Mouse (Mus musculus) hindbrain, embryonic 11.5 days (tissue): ENCODE data around the gene Greb1. TPM values are rescaled to one million over a fixed set of nuclear protein-coding genes. Genes with fewer than 3 reads are reported as not detected.
"Not testable (repeated sequence)": the region's sequence is repeated elsewhere in the genome, so short reads cannot be mapped to it uniquely, and the experiment has no call there.

Experiments
- ATAC-seq: fragments of 200-750 bp; cut with Nextera tagmentation; 2 replicates; pipeline ENCODE4 v1.8.0; 2017; ENCODE audit warnings: mild to moderate bottlenecking, moderate TSS enrichment, moderate library complexity; ENCODE audit not compliant: low FRiP score
- DNase-seq: peaks from one replicate; pipeline ENCODE4 v3.0.0-alpha.2; 2015; ENCODE audit warnings: low spot score
- H3K27ac ChIP-seq: fragments of 300-500 bp; sonication (generic); 2 replicates; pipeline ENCODE4 v1.5.1; 2014; ENCODE audit warnings: mild to moderate bottlenecking, low read depth, low read length
- H3K27me3 ChIP-seq: fragments of 300-500 bp; sonication (generic); 2 replicates; pipeline ENCODE4 v1.6.1; 2014; ENCODE audit warnings: mild to moderate bottlenecking, low read length, moderate library complexity, mixed read lengths; ENCODE audit not compliant: control insufficient read depth, insufficient read depth
- H3K36me3 ChIP-seq: fragments of 300-500 bp; sonication (generic); 2 replicates; pipeline ENCODE4 v1.6.1; 2014; ENCODE audit warnings: mild to moderate bottlenecking, low read length, moderate library complexity, mixed read lengths; ENCODE audit not compliant: control insufficient read depth, insufficient read depth
- H3K4me1 ChIP-seq: fragments of 300-500 bp; sonication (generic); replicated peaks from 2 replicates; pipeline ENCODE4 v1.6.1; 2014; ENCODE audit warnings: low read length, mixed read lengths; ENCODE audit not compliant: control insufficient read depth, insufficient read depth
- H3K4me2 ChIP-seq: fragments of 300-500 bp; sonication (generic); replicated peaks from 2 replicates; pipeline ENCODE4 v1.6.1; 2014; ENCODE audit warnings: mild to moderate bottlenecking, low read depth, low read length
- H3K4me3 ChIP-seq: fragments of 300-500 bp; sonication (generic); 2 replicates; pipeline ENCODE4 v1.5.1; 2014; ENCODE audit warnings: low read depth, low read length
- H3K9ac ChIP-seq: fragments of 300-500 bp; sonication (generic); 2 replicates; pipeline ENCODE4 v1.6.1; 2014; ENCODE audit warnings: low read depth, low read length
- H3K9me3 ChIP-seq: fragments of 300-500 bp; sonication (generic); 2 replicates; pipeline ENCODE4 v1.6.1; 2016; ENCODE audit warnings: low read length; ENCODE audit not compliant: control insufficient read depth
- WGBS: fragments of 180-500 bp; shearing (Covaris S2); extraction: QIAGEN DNeasy Blood & Tissue Kit; methylation state at CpG from one replicate; pipeline ENCODE4 v1.1.7; 2014; 5-methylcytosine and 5-hydroxymethylcytosine counted together
- polyA plus RNA-seq: library from polyadenylated mRNA; unstranded; fragments of >200 nt; fragmentation: Nextera tagmentation; extraction: Ambion mirVana; gene quantifications from 2 replicates; pipeline ENCODE4 v1.2.1, GENCODE M21; 2014

The Greb1 gene
- polyA plus RNA-seq, 1 experiment from 2014 or later: 11.2 TPM

DNA sequence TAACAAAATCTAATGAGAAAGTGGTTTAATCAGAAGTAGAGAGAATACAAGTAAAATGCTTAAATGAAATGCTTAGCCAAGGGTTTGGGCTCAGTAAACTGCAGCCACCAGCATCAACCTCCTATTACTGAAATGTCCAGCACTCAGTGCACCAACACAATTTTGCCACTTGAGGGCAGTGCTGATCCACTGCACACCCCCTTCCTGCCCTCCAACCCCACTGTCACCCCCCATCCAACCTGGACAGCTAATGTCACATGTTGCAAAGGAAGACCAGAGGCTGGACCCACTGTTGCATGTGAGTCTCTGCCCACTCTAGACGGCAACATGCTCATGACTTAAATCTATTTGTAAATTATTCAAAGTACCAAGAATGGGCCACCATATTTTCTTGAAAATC, 83.0 kb downstream of the Greb1 start:
- 0 out of 2 replicates have a peak, but pooled peaks cover 2% of the 10 kb centered on the region for H3K36me3 ChIP-seq
- no peaks in the 10 kb centered on the region for H3K9me3 ChIP-seq
- no peak overlapping the region for H3K9ac ChIP-seq
- no peaks in the 10 kb centered on the region for H3K27me3 ChIP-seq
- no peak overlapping the region for H3K4me3 ChIP-seq
- H3K4me2 ChIP-seq: no peak overlapping the region
- WGBS: 67% methylated on average over 1 of the region's 1 CpGs
- no peak overlapping the region for H3K27ac ChIP-seq
- ATAC-seq (peak; percentile 33; the same call in 1 of the 2 replicates), DNase-seq (peak; percentile 73)
- H3K4me1 ChIP-seq: no peaks in the 10 kb centered on the region

- Histone ChIP-seq H3K27me3 (no peaks in the 10 kb centered on the region), H3K36me3 (peaks cover 6% of the 10 kb centered on the region; the same call in 1 of the 2 replicates), H3K9ac (no peak overlapping the region), H3K4me2 (no peak overlapping the region), H3K4me1 (no peaks in the 10 kb centered on the region), H3K4me3 (no peak overlapping the region), H3K9me3 (no peaks in the 10 kb centered on the region), H3K27ac (no peak overlapping the region)
- WGBS: 94% methylated on average over 10 of the region's 10 CpGs
- DNase-seq (no peak), ATAC-seq (no peak)
Observed at GRCm38 (mm10) chr12:16714616-16715015, 86.1 kb downstream of the Greb1 start.

- H3K4me1 ChIP-seq: no peaks in the 10 kb centered on the region
- ATAC-seq (no peak), DNase-seq (no peak)
- WGBS: 91% methylated on average over 1 of the region's 1 CpGs
- no peaks in the 10 kb centered on the region for H3K27me3 ChIP-seq
- H3K9me3 ChIP-seq: no peaks in the 10 kb centered on the region
- peaks cover 7% of the 10 kb centered on the region; the same call in 1 of the 2 replicates for H3K36me3 ChIP-seq
- no peak overlapping the region for H3K4me3 ChIP-seq
- no peak overlapping the region for H3K27ac ChIP-seq
- no peak overlapping the region for H3K9ac ChIP-seq
- H3K4me2 ChIP-seq: no peak overlapping the region
Observed at GRCm38 (mm10) chr12:16698691-16699090, 102.0 kb downstream of the Greb1 start.

DNA sequence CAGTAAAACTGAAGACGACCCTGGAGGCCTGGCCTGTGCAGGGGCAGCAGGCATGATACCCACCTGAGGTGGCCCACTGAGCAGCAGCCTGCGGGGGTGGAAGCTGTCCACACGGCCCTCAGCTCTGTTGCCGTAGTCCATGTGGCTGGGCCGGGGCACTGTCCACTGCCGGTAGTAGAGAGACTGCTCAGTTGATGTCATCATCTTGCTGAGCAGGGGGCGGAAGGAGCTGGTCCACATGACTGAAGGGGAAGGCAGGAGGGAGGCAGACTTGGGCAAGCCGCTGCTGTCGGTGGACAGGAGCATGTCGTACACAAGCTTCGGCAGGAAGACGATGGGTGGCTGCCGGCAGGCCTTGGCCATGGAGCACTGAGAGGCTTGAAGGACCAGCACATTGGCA, 104.5 kb downstream of the Greb1 start:
- DNase-seq (no peak), ATAC-seq (no peak)
- H3K36me3 ChIP-seq: 0 out of 2 replicates have a peak, but pooled peaks cover 4% of the 10 kb centered on the region
- H3K27me3 ChIP-seq: no peaks in the 10 kb centered on the region
- no peaks in the 10 kb centered on the region for H3K9me3 ChIP-seq
- H3K4me3 ChIP-seq: no peak overlapping the region
- no peak overlapping the region for H3K4me2 ChIP-seq
- H3K9ac ChIP-seq: no peak overlapping the region
- no peaks in the 10 kb centered on the region for H3K4me1 ChIP-seq
- WGBS: 90% methylated on average over 13 of the region's 13 CpGs
- no peak overlapping the region for H3K27ac ChIP-seq

GRCm38 (mm10) chr12:16695252-16695651, 105.4 kb downstream of the Greb1 start:
- not testable (repeated sequence) for H3K36me3 ChIP-seq, H3K9me3 ChIP-seq, H3K4me3 ChIP-seq, DNase-seq, ATAC-seq, H3K9ac ChIP-seq, H3K27ac ChIP-seq, H3K4me2 ChIP-seq, H3K27me3 ChIP-seq, H3K4me1 ChIP-seq
- WGBS: 96% methylated on average over 7 of the region's 8 CpGs

DNA sequence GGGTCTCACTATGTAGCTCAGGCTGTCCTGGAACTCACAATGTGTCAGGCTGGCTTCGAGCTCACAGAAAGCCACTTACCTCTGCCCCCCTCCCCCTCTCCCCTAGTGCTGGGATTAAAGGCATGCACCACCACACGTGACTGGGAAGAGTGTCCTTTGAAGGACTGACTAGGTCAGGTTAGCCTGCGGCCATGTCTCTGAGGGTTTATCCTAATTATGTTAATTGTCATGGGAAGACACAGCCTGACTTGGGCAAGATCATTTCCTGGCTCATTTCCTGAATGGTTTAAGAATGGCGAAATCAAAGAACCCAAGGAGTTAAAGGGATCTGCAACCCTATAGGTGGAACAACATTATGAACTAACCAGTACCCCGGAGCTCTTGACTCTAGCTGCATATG, 105.9 kb downstream of the Greb1 start:
- H3K36me3 ChIP-seq: 0 out of 2 replicates have a peak, but pooled peaks cover 8% of the 10 kb centered on the region
- H3K4me3 ChIP-seq: no peak overlapping the region
- H3K4me2 ChIP-seq: no peak overlapping the region
- no peaks in the 10 kb centered on the region for H3K4me1 ChIP-seq
- no peaks in the 10 kb centered on the region for H3K27me3 ChIP-seq
- no peak overlapping the region for H3K9ac ChIP-seq
- no peak for ATAC-seq
- no peak overlapping the region for H3K27ac ChIP-seq
- no peaks in the 10 kb centered on the region for H3K9me3 ChIP-seq
- 76% methylated on average over 4 of the region's 5 CpGs for WGBS
- DNase-seq: no peak

DNA sequence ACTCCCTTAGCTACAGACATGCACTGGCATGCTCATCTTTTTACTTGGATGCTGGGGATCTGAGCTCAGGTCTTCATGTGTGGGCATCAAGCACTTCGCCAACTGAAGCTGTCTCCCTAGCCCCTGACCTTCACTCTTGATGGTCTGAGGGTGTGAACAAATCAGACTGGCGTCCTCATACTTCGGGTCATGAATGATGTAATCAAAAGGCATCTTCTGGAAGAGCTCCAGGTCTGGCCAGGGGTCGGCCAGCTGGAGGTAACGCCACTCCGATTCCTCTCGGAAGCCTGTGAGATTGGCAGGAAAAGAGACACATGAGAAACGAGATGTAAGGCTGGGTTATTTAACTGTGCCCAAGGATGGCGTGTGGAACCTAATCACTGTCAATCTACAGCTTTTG, 110.1 kb downstream of the Greb1 start:
- Histone ChIP-seq H3K4me3 (no peak overlapping the region), H3K4me2 (no peak overlapping the region), H3K36me3 (0 out of 2 replicates have a peak, but pooled peaks cover 4% of the 10 kb centered on the region), H3K27ac (no peak overlapping the region), H3K4me1 (no peaks in the 10 kb centered on the region), H3K9ac (no peak overlapping the region), H3K27me3 (no peaks in the 10 kb centered on the region), H3K9me3 (no peaks in the 10 kb centered on the region)
- WGBS: 96% methylated on average over 9 of the region's 9 CpGs
- ATAC-seq (no peak), DNase-seq (no peak)

DNA sequence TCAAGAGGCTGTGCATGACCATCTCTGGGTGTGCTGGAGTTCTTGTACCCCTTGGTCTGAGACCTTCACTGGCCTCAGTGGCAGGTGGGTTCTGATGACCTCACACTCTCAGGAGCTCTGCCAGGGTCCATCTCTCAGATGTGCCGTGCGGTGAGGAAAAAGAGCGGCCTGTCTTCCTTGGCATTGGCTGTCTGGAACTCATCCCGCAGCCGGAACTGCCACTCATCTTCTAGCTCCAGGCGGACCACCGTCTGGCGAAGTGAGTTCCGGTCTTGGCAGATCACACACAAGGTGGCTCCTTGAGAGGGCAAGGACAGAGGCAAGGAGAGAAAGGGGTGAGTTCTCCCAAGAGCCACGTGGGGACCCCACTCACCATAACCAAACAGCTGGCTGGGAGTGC, 128.4 kb downstream of the Greb1 start:
- Histone ChIP-seq H3K27ac (no peak overlapping the region), H3K9me3 (no peaks in the 10 kb centered on the region), H3K4me1 (no peaks in the 10 kb centered on the region), H3K36me3 (peaks cover 3% of the 10 kb centered on the region; the same call in 1 of the 2 replicates), H3K9ac (no peak overlapping the region), H3K4me3 (no peak overlapping the region), H3K4me2 (no peak overlapping the region), H3K27me3 (no peaks in the 10 kb centered on the region)
- 92% methylated on average over 10 of the region's 10 CpGs for WGBS
- ATAC-seq (no peak), DNase-seq (no peak)

DNA sequence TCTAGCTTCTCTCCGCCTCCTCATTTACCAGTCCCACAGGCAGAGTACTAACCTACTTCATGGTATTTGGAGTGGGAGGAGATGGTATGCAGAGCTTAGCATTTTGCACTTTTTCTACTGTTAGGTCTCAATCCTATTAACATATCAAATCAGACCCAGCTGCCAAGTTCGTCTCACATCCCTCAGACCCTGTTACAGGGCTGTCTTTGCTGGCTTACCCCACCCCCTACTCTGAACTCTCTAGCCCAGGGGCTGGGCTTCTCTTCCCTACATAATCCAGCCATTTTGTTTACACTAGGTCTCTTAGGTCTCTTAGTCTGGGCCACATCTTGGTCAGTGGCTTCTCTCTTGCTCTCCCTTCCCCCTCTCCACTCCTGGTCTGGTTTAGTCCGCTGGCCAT, 131.5 kb downstream of the Greb1 start:
- Histone ChIP-seq H3K27ac (no peak overlapping the region), H3K4me1 (no peaks in the 10 kb centered on the region), H3K9me3 (no peaks in the 10 kb centered on the region), H3K27me3 (no peaks in the 10 kb centered on the region), H3K36me3 (peaks cover 3% of the 10 kb centered on the region; the same call in 1 of the 2 replicates), H3K9ac (no peak overlapping the region), H3K4me3 (no peak overlapping the region), H3K4me2 (no peak overlapping the region)
- DNase-seq: no peak
- 75% methylated on average over 3 of the region's 3 CpGs for WGBS
- ATAC-seq: no peak
